Mouse (Mus musculus) liver, adult 2 months (tissue): ENCODE measurements at regions not wholly inside any gene's neighbourhood (a gene's known extent, or its start where the extent isn't known, plus 50 kb on each side); places are given as distances from the start of the nearest gene placed in this dataset.

ENCODE experiments used
- CTCF ChIP-seq: fragments of 200-500 bp; IDR thresholded peaks from 2 replicates; pipeline ENCODE4 v1.5.1; 2011; ENCODE audit warnings: low read depth, low read length, control low read depth
- POLR2A ChIP-seq: fragments of 200-500 bp; IDR thresholded peaks from 2 replicates; pipeline ENCODE4 v1.6.1; 2011; ENCODE audit warnings: low read length, control low read depth; ENCODE audit not compliant: insufficient read depth; ENCODE audit errors: extremely low read depth

GRCm38 (mm10) chr16:81146019-81146418 is 54.5 kb upstream of the Ncam2 start:
- TF ChIP-seq POLR2A (no peak), CTCF (no peak)
